Mouse (Mus musculus): Measurements from ENCODE around the gene Klhl29.

- no peak for TF ChIP-seq CTCF (IDR thresholded peaks at IDR 0.05; ENCODE audit: low read depth, low read length)
- TF ChIP-seq POLR2A (IDR thresholded peaks at IDR 0.05; ENCODE audit: borderline replicate concordance, low read depth, low read length), result no peak
These were observed 130.9 kb downstream of the Klhl29 start for GRCm38 (mm10) chr12:5244431-5245206.
